Mouse (Mus musculus) bone marrow, adult 2 months (tissue): ENCODE data around the gene Sh3bgr. TPM values are rescaled to one million over a fixed set of nuclear protein-coding genes. Genes with fewer than 3 reads are reported as not detected.

ENCODE experiments used
- H3K27ac ChIP-seq: fragments of 200-500 bp; 2 replicates; pipeline ENCODE4 v1.5.1; 2012; ENCODE audit warnings: low read depth, mild to moderate bottlenecking, control low read depth, inconsistent platforms, low read length; ENCODE audit not compliant: control insufficient read depth, poor library complexity, insufficient read depth
- H3K4me1 ChIP-seq: fragments of 200-500 bp; 2 replicates; pipeline ENCODE4 v1.6.1; 2011; ENCODE audit warnings: low read length; ENCODE audit not compliant: control insufficient read depth, insufficient read depth
- H3K4me3 ChIP-seq: fragments of 200-500 bp; replicated peaks from 2 replicates; pipeline ENCODE3; 2011; ENCODE audit warnings: mild to moderate bottlenecking, low read depth, low read length, control low read depth; ENCODE audit not compliant: control insufficient read depth
- CTCF ChIP-seq: fragments of 200-500 bp; IDR thresholded peaks from 2 replicates; pipeline ENCODE4 v1.5.1; 2011; ENCODE audit warnings: low read length, control low read depth; ENCODE audit not compliant: control insufficient read depth, insufficient read depth
- POLR2A ChIP-seq: fragments of 200-500 bp; IDR thresholded peaks from 2 replicates; pipeline ENCODE4 v1.6.1; 2011; ENCODE audit warnings: low read depth, mild to moderate bottlenecking, control low read depth, low read length, borderline replicate concordance; ENCODE audit not compliant: control insufficient read depth
- WGBS: fragments of 180-500 bp; shearing (Covaris S2); methylation state at CpG from one replicate; pipeline ENCODE4 v1.1.7; 2018; 5-methylcytosine and 5-hydroxymethylcytosine counted together
- polyA plus RNA-seq: library from polyadenylated mRNA; stranded (reverse); fragments of >200 nt; gene quantifications from 2 replicates; pipeline ENCODE4 v1.2.4, GENCODE M21; 2011; ENCODE audit warnings: low replicate concordance; ENCODE audit not compliant: missing spikeins, insufficient read depth, insufficient read length

Sh3bgr gene
- polyA plus RNA-seq, 1 experiment = 7.6 TPM

DNA sequence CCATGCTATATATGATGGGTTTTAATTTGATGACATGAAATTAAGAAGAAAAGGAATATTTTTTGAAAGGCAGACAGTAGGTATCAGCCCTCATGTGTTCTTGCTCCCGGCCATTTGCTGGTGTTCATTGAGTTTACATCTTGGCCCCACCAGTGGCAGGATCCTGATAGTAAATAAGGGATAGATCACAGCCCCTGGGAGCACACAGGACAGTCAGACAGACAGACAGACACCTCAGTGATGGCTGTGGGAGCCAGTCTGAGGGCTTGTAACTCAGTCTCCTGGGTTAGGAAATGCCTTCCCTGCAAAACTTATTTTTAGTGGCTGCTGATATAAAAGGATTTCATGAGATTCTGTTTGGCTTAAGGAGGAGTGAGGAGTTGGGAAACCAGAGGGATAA, 22.2 kb downstream of the Sh3bgr start:
- Histone ChIP-seq H3K4me1 (no peaks in the 10 kb centered on the region; the same call in 1 of the 2 replicates), H3K4me3 (no peak overlapping the region), H3K27ac (no peak overlapping the region)
- 85% methylated on average over 1 of the region's 1 CpGs for WGBS
- no peak for TF ChIP-seq CTCF
- TF ChIP-seq POLR2A = no peak

DNA sequence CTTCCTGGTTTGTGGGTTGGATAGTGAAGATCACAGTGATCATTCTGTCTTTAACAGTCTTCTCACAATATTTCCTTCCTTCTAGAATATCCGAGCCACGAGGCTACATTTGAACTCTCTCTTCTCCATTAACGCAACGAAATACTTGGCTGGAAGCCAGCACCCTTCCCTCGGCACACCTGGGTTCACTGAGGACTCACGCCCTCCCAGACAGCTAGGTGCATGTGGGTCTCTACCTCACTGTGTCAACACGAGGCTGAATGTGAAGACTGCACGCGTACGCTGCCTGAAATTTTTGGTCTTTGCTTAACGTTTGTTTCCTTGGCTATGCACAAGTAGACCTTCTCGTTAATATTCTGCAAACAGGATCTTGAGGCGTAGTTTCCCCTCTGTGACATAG, 28.2 kb downstream of the Sh3bgr start:
- no peak overlapping the region for H3K27ac ChIP-seq
- H3K4me3 ChIP-seq = no peak overlapping the region
- H3K4me1 ChIP-seq = no peaks in the 10 kb centered on the region
- 41% methylated on average over 13 of the region's 13 CpGs for WGBS
- TF ChIP-seq CTCF (no peak), POLR2A (no peak)

DNA sequence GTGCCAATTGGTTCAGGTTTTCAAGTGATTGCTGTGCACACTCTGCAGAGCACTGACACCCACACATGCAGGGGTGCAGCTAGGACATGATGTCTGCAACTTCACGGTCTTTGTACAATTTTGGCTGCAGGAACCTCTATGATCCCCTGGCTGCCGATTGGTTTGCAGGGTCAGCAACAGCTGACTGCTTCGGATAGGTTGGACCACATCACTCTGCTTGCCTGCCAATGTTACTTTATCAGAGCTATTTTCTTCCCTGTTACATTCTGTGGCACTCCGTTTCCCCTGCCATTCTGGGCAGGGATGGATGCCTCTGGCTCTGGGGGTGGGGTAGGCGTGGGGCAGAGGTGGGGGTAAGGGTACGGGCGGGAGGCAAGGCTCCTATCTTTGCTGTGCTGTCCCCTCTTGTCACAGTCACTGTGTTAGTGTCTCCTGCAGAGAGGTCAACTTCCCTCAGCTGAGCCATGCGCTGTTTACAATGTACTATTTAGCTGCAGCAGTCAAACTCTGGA, 28.9 kb downstream of the Sh3bgr start:
- TF ChIP-seq CTCF (no peak), POLR2A (no peak)
- H3K4me3 ChIP-seq = no peak overlapping the region
- no peaks in the 10 kb centered on the region for H3K4me1 ChIP-seq
- H3K27ac ChIP-seq = no peak overlapping the region
- 76% methylated on average over 8 of the region's 8 CpGs for WGBS

DNA sequence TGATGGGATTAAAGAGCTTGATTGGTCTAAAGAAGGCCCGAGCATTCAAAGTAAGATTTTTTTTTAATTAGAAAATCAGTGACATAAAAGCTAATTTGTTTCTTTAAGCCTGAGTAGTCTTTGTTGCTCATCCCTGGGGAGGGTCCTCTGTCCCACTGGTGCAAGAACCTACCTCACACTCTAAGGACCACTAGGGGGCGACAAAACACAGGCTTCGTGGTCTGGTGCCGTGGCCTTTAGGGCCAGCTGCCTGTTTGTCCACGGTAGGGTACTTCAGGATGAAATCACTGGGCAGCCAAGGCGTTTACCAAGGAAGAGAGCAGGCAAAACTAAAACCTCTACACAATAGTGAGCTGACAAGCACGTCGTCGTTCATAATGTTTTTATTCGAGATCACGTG, 30.2 kb downstream of the Sh3bgr start:
- TF ChIP-seq CTCF = peak; percentile 83
- no peak for TF ChIP-seq POLR2A
- Histone ChIP-seq H3K4me1 (no peaks in the 10 kb centered on the region), H3K4me3 (no peak overlapping the region), H3K27ac (no peak overlapping the region)
- WGBS = 30% methylated on average over 11 of the region's 11 CpGs

DNA sequence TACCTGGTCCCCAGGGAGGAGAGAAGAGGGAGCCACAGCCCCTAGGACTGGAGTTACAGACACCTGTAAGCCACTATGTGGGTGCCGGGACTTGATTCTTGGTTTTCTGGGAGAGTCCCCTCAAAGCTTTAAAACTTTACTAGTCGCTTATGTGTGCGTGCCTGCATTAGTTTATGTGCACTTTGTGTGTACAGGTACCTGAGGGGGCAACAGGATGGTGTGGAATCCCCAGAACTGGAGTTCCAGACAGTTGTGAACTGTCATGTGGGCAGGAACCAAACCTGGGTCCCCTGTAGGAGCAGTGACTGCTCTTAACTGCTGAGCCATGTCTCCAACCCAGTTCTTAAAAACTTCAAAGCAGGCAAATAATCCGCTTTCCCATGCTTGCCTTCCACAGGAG, 31.0 kb downstream of the Sh3bgr start:
- no peak for TF ChIP-seq POLR2A
- Histone ChIP-seq H3K27ac (no peak overlapping the region), H3K4me3 (no peak overlapping the region), H3K4me1 (no peaks in the 10 kb centered on the region)
- WGBS = 88% methylated on average over 4 of the region's 4 CpGs

DNA sequence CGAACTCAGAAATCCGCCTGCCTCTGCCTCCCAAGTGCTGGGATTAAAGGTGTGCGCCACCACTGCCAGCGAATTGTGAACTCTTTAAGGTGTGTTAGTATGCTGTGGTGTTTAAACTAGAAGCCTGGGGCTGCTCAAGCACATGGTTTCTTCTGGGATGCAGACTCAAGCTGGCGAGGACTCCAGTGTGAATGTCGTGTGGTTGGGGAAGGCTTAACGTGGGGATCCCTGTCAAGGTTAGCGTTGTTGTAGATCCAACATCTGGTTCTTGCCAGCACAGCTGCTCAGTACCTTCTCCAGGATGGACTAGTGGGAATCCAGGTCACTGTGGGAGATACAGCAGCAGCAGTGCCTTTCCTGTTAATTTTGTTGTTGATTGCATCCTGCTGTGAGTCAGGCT, 31.7 kb downstream of the Sh3bgr start:
- TF ChIP-seq POLR2A = no peak
- no peak for TF ChIP-seq CTCF
- H3K27ac ChIP-seq = no peak overlapping the region
- WGBS = 86% methylated on average over 8 of the region's 8 CpGs
- H3K4me3 ChIP-seq = no peak overlapping the region
- no peaks in the 10 kb centered on the region for H3K4me1 ChIP-seq

DNA sequence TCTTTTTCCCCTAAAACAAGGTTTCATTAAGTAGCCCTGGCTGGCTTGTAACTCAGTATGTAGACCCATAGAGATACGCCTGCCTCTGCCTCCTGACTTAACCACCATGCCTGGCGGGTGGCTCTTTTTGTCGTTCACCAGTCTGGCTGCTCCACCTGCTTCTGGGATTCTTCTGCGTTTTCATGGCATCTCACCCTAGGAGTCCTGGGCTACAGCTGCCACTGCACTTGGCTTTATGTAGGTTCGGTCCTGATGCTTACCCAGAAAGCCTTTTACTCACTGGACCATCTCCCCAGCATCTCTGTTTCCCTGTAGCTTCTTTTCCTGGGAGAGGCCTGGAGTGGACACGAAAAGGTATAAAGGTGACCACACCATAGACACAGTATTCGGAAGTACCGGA, 33.7 kb downstream of the Sh3bgr start:
- TF ChIP-seq CTCF (no peak), POLR2A (no peak)
- Histone ChIP-seq H3K4me3 (no peak overlapping the region), H3K4me1 (no peaks in the 10 kb centered on the region), H3K27ac (no peak overlapping the region)
- WGBS = 86% methylated on average over 8 of the region's 8 CpGs

DNA sequence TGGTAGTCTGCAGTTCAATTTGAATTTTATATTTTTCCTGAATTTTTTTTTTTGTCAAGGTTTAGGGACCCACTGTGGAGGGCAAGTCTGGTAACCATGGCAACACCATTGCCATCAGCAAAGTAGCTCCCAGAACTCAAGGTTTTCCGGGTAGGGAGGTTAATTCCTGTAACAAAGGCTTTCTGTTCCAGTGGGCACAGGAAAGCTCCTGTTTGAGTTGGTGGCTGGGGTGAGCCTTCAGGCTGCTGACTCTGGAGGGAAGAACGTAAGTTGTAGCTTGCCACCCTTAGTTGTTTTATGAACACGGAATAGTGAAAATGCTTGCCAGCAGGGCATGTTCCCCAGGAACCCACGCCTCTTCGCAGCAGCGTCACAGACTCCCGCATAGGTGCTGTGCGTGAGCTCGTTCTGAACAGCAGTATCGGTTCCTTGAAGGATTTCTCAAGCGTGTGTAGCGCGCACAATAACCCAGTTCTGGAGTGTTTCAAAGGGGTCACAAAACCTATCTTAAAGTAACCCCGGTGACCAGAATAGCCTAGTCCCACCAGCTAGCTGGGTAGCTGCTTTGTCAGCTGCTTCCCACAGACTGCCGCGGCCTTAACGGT, 35.2 kb downstream of the Sh3bgr start, which contains the start of gene B3galt5:
Gene B3galt5, plus strand, starts transcription at position 436 of the 605 bp plus-strand sequence.
- 85% methylated on average over 17 of the region's 17 CpGs for WGBS
- no peaks in the 10 kb centered on the region for H3K4me1 ChIP-seq
- no peak for TF ChIP-seq CTCF

DNA sequence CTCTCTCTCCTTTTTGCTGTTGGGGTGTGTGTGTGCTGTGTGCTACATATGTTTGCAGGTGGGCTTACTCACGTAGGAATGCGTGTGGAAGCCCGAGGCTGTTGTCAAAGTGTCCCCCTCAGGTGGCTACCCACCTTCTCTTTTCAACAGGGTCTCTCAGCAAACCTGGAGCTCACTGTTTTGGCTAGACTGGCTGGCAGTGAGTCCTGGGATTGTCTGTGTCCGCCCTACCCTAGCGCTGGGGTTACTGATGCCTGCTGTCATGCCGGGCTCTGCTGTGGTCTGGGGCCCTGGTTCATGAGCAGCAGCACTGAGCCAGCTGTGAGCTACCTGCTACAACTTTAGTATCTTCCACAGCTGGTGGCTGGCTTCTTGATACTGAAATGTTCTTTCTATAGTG, 44.2 kb downstream of the Sh3bgr start:
- Histone ChIP-seq H3K4me3 (no peak overlapping the region), H3K4me1 (no peaks in the 10 kb centered on the region), H3K27ac (no peak overlapping the region)
- 74% methylated on average over 6 of the region's 6 CpGs for WGBS
- no peak for TF ChIP-seq POLR2A

More for the DNA sequence above, 35.2 kb downstream of the Sh3bgr start, which contains the start of gene B3galt5:
- Histone ChIP-seq H3K4me3 (no peak within 1 kb of the TSS), H3K27ac (no peak within 1 kb of the TSS)
